Mouse (Mus musculus) forebrain, embryonic 12.5 days (tissue): ENCODE measurements around the gene En2. TPM values are rescaled to one million over a fixed set of nuclear protein-coding genes. Genes with fewer than 3 reads are reported as not detected.

Source experiments
- ATAC-seq: fragments of 200-750 bp; cut with Nextera tagmentation; 2 replicates; pipeline ENCODE4 v1.8.0; 2017; ENCODE audit warnings: moderate TSS enrichment; ENCODE audit not compliant: low FRiP score
- H3K27ac ChIP-seq: fragments of 300-500 bp; sonication (generic); 2 replicates; pipeline ENCODE4 v1.5.1; 2016; ENCODE audit warnings: mild to moderate bottlenecking
- H3K27me3 ChIP-seq: fragments of 300-500 bp; sonication (generic); 2 replicates; pipeline ENCODE4 v1.6.1; 2016; ENCODE audit warnings: mild to moderate bottlenecking
- H3K36me3 ChIP-seq: fragments of 300-500 bp; sonication (generic); replicated peaks from 2 replicates; pipeline ENCODE4 v1.6.1; 2016; ENCODE audit warnings: mild to moderate bottlenecking
- H3K4me1 ChIP-seq: fragments of 300-500 bp; sonication (generic); 2 replicates; pipeline ENCODE4 v1.6.1; 2016
- H3K4me2 ChIP-seq: fragments of 300-500 bp; sonication (generic); 2 replicates; pipeline ENCODE4 v1.6.1; 2016; ENCODE audit warnings: mild to moderate bottlenecking, moderate library complexity
- H3K4me3 ChIP-seq: fragments of 300-500 bp; sonication (generic); replicated peaks from 2 replicates; pipeline ENCODE4 v1.5.1; 2016; ENCODE audit warnings: mild to moderate bottlenecking
- H3K9ac ChIP-seq: fragments of 300-500 bp; sonication (generic); 2 replicates; pipeline ENCODE4 v1.6.1; 2016; ENCODE audit warnings: mild to moderate bottlenecking
- H3K9me3 ChIP-seq: fragments of 300-500 bp; sonication (generic); 2 replicates; pipeline ENCODE4 v1.6.1; 2016
- WGBS: fragments of 180-500 bp; shearing (Covaris S2); methylation state at CpG from one replicate; pipeline ENCODE4 v1.1.7; 2016; 5-methylcytosine and 5-hydroxymethylcytosine counted together
- polyA plus RNA-seq: library from polyadenylated mRNA; unstranded; fragments of >200 nt; fragmentation: Nextera tagmentation; extraction: Ambion mirVana; gene quantifications from 2 replicates; pipeline ENCODE4 v1.2.1, GENCODE M21; 2016

En2 gene
- polyA plus RNA-seq, 1 experiment from 2014 or later = not detected

- H3K4me2 ChIP-seq = no peak overlapping the region
These were observed 9.5 kb downstream of the En2 start for GRCm38 (mm10) chr5:28174876-28175569.

GRCm38 (mm10) chr5:28175570-28175919 is 10.1 kb downstream of the En2 start:
- Histone ChIP-seq H3K9ac (no peak overlapping the region), H3K27ac (no peak overlapping the region), H3K4me1 (peaks cover 27% of the 10 kb centered on the region; the same call in 1 of the 2 replicates), H3K4me2 (no peak overlapping the region), H3K4me3 (no peak overlapping the region), H3K27me3 (peaks cover 97% of the 10 kb centered on the region), H3K36me3 (no peaks in the 10 kb centered on the region), H3K9me3 (no peaks in the 10 kb centered on the region)
- ATAC-seq = no peak
- 2% methylated on average over 10 of the region's 10 CpGs for WGBS

More at GRCm38 (mm10) chr5:28174876-28175569, 9.5 kb downstream of the En2 start:
- no peaks in the 10 kb centered on the region for H3K36me3 ChIP-seq
- H3K4me3 ChIP-seq = no peak overlapping the region
- H3K27ac ChIP-seq = no peak overlapping the region
- peaks cover 96% of the 10 kb centered on the region for H3K27me3 ChIP-seq
- H3K9ac ChIP-seq = no peak overlapping the region
- peaks cover 23% of the 10 kb centered on the region; the same call in 1 of the 2 replicates for H3K4me1 ChIP-seq
- under 1% methylated on average over 24 of the region's 24 CpGs for WGBS
- ATAC-seq = no peak
- no peaks in the 10 kb centered on the region for H3K9me3 ChIP-seq

GRCm38 (mm10) chr5:28176023-28176422 is 10.5 kb downstream of the En2 start:
- peaks cover 98% of the 10 kb centered on the region for H3K27me3 ChIP-seq
- H3K4me1 ChIP-seq = peaks cover 23% of the 10 kb centered on the region; the same call in 1 of the 2 replicates
- 2% methylated on average over 4 of the region's 4 CpGs for WGBS
- H3K4me2 ChIP-seq = no peak overlapping the region
- no peaks in the 10 kb centered on the region for H3K36me3 ChIP-seq
- H3K4me3 ChIP-seq = no peak overlapping the region
- no peak overlapping the region for H3K27ac ChIP-seq
- ATAC-seq = no peak
- no peak overlapping the region for H3K9ac ChIP-seq
- H3K9me3 ChIP-seq = no peaks in the 10 kb centered on the region

- ATAC-seq = no peak
- Histone ChIP-seq H3K4me3 (no peak overlapping the region), H3K27ac (no peak overlapping the region), H3K36me3 (no peaks in the 10 kb centered on the region), H3K4me1 (peaks cover 23% of the 10 kb centered on the region; the same call in 1 of the 2 replicates), H3K4me2 (no peak overlapping the region), H3K27me3 (peaks cover 99% of the 10 kb centered on the region), H3K9me3 (no peaks in the 10 kb centered on the region), H3K9ac (no peak overlapping the region)
- 0% methylated on average over 2 of the region's 2 CpGs for WGBS
These were observed 11.1 kb downstream of the En2 start for GRCm38 (mm10) chr5:28176585-28176984.

- peaks cover 100% of the 10 kb centered on the region for H3K27me3 ChIP-seq
- H3K4me1 ChIP-seq = peaks cover 23% of the 10 kb centered on the region; the same call in 1 of the 2 replicates
- H3K4me3 ChIP-seq = no peak overlapping the region
- H3K27ac ChIP-seq = no peak overlapping the region
- H3K4me2 ChIP-seq = no peak overlapping the region
- H3K9ac ChIP-seq = no peak overlapping the region
- no peaks in the 10 kb centered on the region for H3K9me3 ChIP-seq
- no peak for ATAC-seq
- H3K36me3 ChIP-seq = no peaks in the 10 kb centered on the region
- 9% methylated on average over 5 of the region's 5 CpGs for WGBS
These were observed 12.8 kb downstream of the En2 start for GRCm38 (mm10) chr5:28178322-28178721.

GRCm38 (mm10) chr5:28179237-28179790 is 13.8 kb downstream of the En2 start:
- no peak overlapping the region for H3K4me3 ChIP-seq
- H3K9ac ChIP-seq = no peak overlapping the region
- ATAC-seq = no peak

GRCm38 (mm10) chr5:28191201-28192098 is 26.0 kb downstream of the En2 start:
- Histone ChIP-seq H3K36me3 (no peaks in the 10 kb centered on the region), H3K4me2 (no peak overlapping the region), H3K27ac (no peak overlapping the region), H3K4me1 (peaks cover 17% of the 10 kb centered on the region; the same call in 1 of the 2 replicates), H3K9me3 (no peaks in the 10 kb centered on the region), H3K27me3 (peaks cover 73% of the 10 kb centered on the region), H3K4me3 (no peak overlapping the region), H3K9ac (no peak overlapping the region)
- WGBS = 10% methylated on average over 3 of the region's 3 CpGs
- ATAC-seq = no peak

More at GRCm38 (mm10) chr5:28179237-28179790, 13.8 kb downstream of the En2 start:
- H3K27me3 ChIP-seq = peaks cover 97% of the 10 kb centered on the region
- H3K27ac ChIP-seq = no peak overlapping the region
- 6% methylated on average over 7 of the region's 7 CpGs for WGBS
- no peaks in the 10 kb centered on the region for H3K36me3 ChIP-seq
- H3K4me1 ChIP-seq = peaks cover 18% of the 10 kb centered on the region; the same call in 1 of the 2 replicates
- no peak overlapping the region for H3K4me2 ChIP-seq
- no peaks in the 10 kb centered on the region for H3K9me3 ChIP-seq

GRCm38 (mm10) chr5:28192099-28192454 is 26.6 kb downstream of the En2 start:
- H3K9me3 ChIP-seq = no peaks in the 10 kb centered on the region
- WGBS = 25% methylated on average over 4 of the region's 4 CpGs
- no peak overlapping the region for H3K9ac ChIP-seq
- peaks cover 69% of the 10 kb centered on the region for H3K27me3 ChIP-seq
- H3K4me1 ChIP-seq = peaks cover 17% of the 10 kb centered on the region; the same call in 1 of the 2 replicates
- no peak overlapping the region for H3K4me2 ChIP-seq
- no peaks in the 10 kb centered on the region for H3K36me3 ChIP-seq
- H3K27ac ChIP-seq = no peak overlapping the region
- no peak for ATAC-seq
- H3K4me3 ChIP-seq = no peak overlapping the region

- ATAC-seq = no peak
- H3K4me3 ChIP-seq = no peak overlapping the region
- no peak overlapping the region for H3K27ac ChIP-seq
- H3K36me3 ChIP-seq = no peaks in the 10 kb centered on the region
- H3K4me2 ChIP-seq = no peak overlapping the region
- H3K9ac ChIP-seq = no peak overlapping the region
- WGBS = 75% methylated on average over 2 of the region's 2 CpGs
- H3K27me3 ChIP-seq = peaks cover 70% of the 10 kb centered on the region
- peaks cover 17% of the 10 kb centered on the region; the same call in 1 of the 2 replicates for H3K4me1 ChIP-seq
- no peaks in the 10 kb centered on the region for H3K9me3 ChIP-seq
These were observed 30.0 kb downstream of the En2 start for GRCm38 (mm10) chr5:28195473-28195872.

GRCm38 (mm10) chr5:28199089-28199873 is 33.8 kb downstream of the En2 start:
- Histone ChIP-seq H3K4me3 (no peak overlapping the region), H3K36me3 (no peaks in the 10 kb centered on the region), H3K9ac (no peak overlapping the region), H3K27me3 (peaks cover 73% of the 10 kb centered on the region), H3K4me1 (peaks cover 5% of the 10 kb centered on the region; the same call in 1 of the 2 replicates), H3K27ac (no peak overlapping the region), H3K4me2 (no peak overlapping the region), H3K9me3 (no peaks in the 10 kb centered on the region)
- ATAC-seq = no peak
- WGBS = 44% methylated on average over 7 of the region's 7 CpGs

GRCm38 (mm10) chr5:28203086-28203485 is 37.6 kb downstream of the En2 start:
- WGBS = 78% methylated on average over 6 of the region's 6 CpGs
- Histone ChIP-seq H3K9ac (no peak overlapping the region), H3K4me3 (no peak overlapping the region), H3K27me3 (peaks cover 84% of the 10 kb centered on the region), H3K9me3 (no peaks in the 10 kb centered on the region), H3K36me3 (no peaks in the 10 kb centered on the region), H3K4me2 (no peak overlapping the region), H3K4me1 (no peaks in the 10 kb centered on the region), H3K27ac (no peak overlapping the region)
- ATAC-seq = no peak

GRCm38 (mm10) chr5:28204678-28205077 is 39.2 kb downstream of the En2 start:
- Histone ChIP-seq H3K27ac (no peak overlapping the region), H3K27me3 (peaks cover 87% of the 10 kb centered on the region), H3K9me3 (no peaks in the 10 kb centered on the region), H3K9ac (no peak overlapping the region), H3K36me3 (no peaks in the 10 kb centered on the region), H3K4me3 (no peak overlapping the region), H3K4me1 (peaks cover 3% of the 10 kb centered on the region), H3K4me2 (no peak overlapping the region)
- WGBS = 89% methylated on average over 2 of the region's 2 CpGs
- ATAC-seq = no peak
